In the genomic region with DNA sequence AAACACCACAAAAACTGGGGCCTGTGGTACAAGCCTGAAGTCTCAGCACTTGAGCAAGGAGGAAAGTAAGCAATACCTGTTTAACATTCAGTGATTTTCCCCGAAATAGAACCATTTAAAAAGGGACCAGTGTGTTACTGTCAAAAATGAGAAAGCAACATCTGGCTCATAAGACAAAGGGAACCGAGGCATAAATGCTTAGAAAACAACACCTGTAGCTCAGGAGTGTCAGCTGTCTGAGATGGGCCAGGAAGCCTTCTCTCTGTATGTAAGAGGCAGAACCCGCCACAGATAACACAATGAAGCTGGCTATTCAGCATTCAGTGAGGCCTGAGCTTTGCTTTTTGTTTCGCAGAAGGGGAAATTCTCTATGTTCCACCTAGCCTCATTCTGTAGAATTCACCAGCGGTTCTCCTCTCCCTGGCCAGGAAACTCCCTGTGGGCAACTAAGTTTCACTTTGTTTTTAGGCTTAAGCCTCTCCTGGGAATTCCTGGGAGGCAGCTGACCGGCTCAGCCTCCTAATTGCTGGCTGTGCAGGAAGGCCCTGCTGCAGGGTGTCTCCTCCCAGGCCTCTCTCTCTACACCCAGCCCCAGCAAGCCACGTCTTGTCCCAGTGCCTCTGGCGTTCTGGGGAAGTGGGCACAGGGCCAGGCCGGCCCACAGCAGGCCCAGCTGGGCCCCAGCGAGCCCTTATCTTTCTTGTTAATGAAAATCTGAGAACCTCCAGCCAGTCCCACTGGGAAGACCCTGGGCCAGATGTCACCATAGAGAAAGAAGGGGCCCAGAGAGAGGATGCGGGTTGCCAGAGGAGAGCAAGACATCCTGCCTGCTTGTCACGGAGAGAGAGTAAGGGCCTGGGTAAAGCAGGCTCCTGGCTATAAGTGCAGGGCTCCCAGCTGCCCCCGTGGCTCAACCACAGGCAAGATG, we compare ENCODE assay signal across 8 mouse cellular contexts. TPM values are rescaled to one million over a fixed set of nuclear protein-coding genes. Genes with fewer than 3 reads are reported as not detected.
DNase-seq lines count a peak whose midpoint lies in the region; ATAC-seq and TF ChIP-seq lines count a peak whose summit lies in the region.

No protein-coding gene starts in this region.

- no peak overlapping the region for H3K4me3 ChIP-seq in heart, postnatal 0 days (ENCODE audit: low read depth, low read length)

- no peak for TF ChIP-seq EP300 in heart, postnatal 0 days (IDR thresholded peaks at IDR 0.05; ENCODE audit: low read depth)

- no peaks in the 10 kb centered on the region for H3K36me3 ChIP-seq in heart, postnatal 0 days (replicated peaks; ENCODE audit: control insufficient read depth, insufficient read depth, low read length)

- DNase-seq in 416B (ENCODE audit: low read depth) = peak; percentile 66
- peak; percentile 83 for DNase-seq in adrenal gland, adult 2 months
- peak; percentile 61 for DNase-seq in fibroblast of lung, adult 2 months (ENCODE audit: low read depth)
- peak; percentile 82 for DNase-seq in heart, postnatal 0 days (ENCODE audit: low spot score)
- DNase-seq in kidney, postnatal 10 days = peak; percentile 94
- peak; percentile 77 for DNase-seq in lung, postnatal 25 days (ENCODE audit: low spot score)
- peak; percentile 85 for DNase-seq in skeletal muscle tissue, adult 2 months (ENCODE audit: low read depth, low spot score)

- no peaks in the 10 kb centered on the region for H3K9me3 ChIP-seq in heart, postnatal 0 days (replicated peaks; ENCODE audit: control insufficient read depth, low read length)

- H3K4me2 ChIP-seq in heart, postnatal 0 days (ENCODE audit: low read depth, low read length) = peak overlapping the region; percentile 29

- peaks cover 23% of the 10 kb centered on the region for H3K4me1 ChIP-seq in heart, postnatal 0 days (ENCODE audit: control insufficient read depth, insufficient read depth)

- peak overlapping the region; percentile 90 for H3K27ac ChIP-seq in heart, postnatal 0 days (ENCODE audit: low read depth)

- no peak for TF ChIP-seq CTCF in heart, postnatal 0 days (IDR thresholded peaks at IDR 0.05; ENCODE audit: low read depth)

- peak overlapping the region; percentile 33; the same call in 1 of the 2 replicates for H3K9ac ChIP-seq in heart, postnatal 0 days (replicated peaks; ENCODE audit: low read depth, low read length)

- 14% methylated on average over 13 of the region's 13 CpGs for WGBS in heart, postnatal 0 days

- no peaks in the 10 kb centered on the region for H3K27me3 ChIP-seq in heart, postnatal 0 days (ENCODE audit: control insufficient read depth, insufficient read depth, low read length)

- ATAC-seq in heart, postnatal 0 days (ENCODE audit: insufficient read depth, low read depth) = peak; percentile 56
- ATAC-seq in monocyte, adult 5-6 weeks (replicated peaks; ENCODE audit: insufficient number of reproducible peaks, low FRiP score, low TSS enrichment, poor library complexity, severe bottlenecking) = no peak

RNA-seq across cellular contexts. Expression of a gene that starts 2.3 kb away (rescaled TPM):
- 10 to 100 TPM in 1 of 2 experiments, 1 to 10 TPM in 1; 9.7 to 16.5 TPM for total RNA-seq in adrenal gland, adult 2 months (2021)
- 9.1 and 9.2 TPM in 2 replicates for polyA plus RNA-seq in adrenal gland, adult 2 months (2012; rRNA removed)
- 78.3 and 91.9 TPM in 2 replicates for total RNA-seq in heart, postnatal 0 days (2014; rRNA removed; ENCODE audit: low replicate concordance)
- 32.0 and 36.6 TPM in 2 replicates for polyA plus RNA-seq in heart, postnatal 0 days (2015; fragmentation: Nextera tagmentation; extraction: Ambion mirVana)
- 20.7 to 30.3 TPM (median 27.4 TPM) in 3 replicates for total RNA-seq in monocyte, adult 5-6 weeks (2017)

RNA-seq across cellular contexts. Expression of a gene that starts 2.9 kb away (rescaled TPM):
- 10 to 100 TPM; 50.4 to 65.2 TPM for total RNA-seq in adrenal gland, adult 2 months (2021)
- polyA plus RNA-seq in adrenal gland, adult 2 months (2012; rRNA removed) = 221 and 284 TPM in 2 replicates
- 77.1 and 78.2 TPM in 2 replicates for total RNA-seq in heart, postnatal 0 days (2014; rRNA removed; ENCODE audit: low replicate concordance)
- polyA plus RNA-seq in heart, postnatal 0 days (2015; fragmentation: Nextera tagmentation; extraction: Ambion mirVana) = 53.8 and 55.7 TPM in 2 replicates
- total RNA-seq in monocyte, adult 5-6 weeks (2017) = 68.7 to 164 TPM (median 135 TPM) in 3 replicates
